Mouse (Mus musculus): ENCODE results near the gene Vmn1r75.

The Vmn1r75 gene

GRCm38 (mm10) chr7:11874330-11874729 is at the start of gene Vmn1r75:
Vmn1r75 (plus strand) TSS chr7:11874630.
- no peak for DNase-seq (ENCODE audit: low read depth, low spot score)

- no peak for DNase-seq (ENCODE audit: low read depth, low spot score)
These were observed 40.8 kb upstream of the Vmn1r75 start, which contains the start of gene Vmn1r74 for GRCm38 (mm10) chr7:11833680-11834079. Vmn1r74 (plus strand) TSS chr7:11833980.

All from ES-CJ7 (cell line).